Mouse (Mus musculus): ENCODE data around the gene Mrps35.
A peak's percentile ranks its signal among the peaks of the same experiment; 100 is the strongest.

Gene Mrps35

DNA sequence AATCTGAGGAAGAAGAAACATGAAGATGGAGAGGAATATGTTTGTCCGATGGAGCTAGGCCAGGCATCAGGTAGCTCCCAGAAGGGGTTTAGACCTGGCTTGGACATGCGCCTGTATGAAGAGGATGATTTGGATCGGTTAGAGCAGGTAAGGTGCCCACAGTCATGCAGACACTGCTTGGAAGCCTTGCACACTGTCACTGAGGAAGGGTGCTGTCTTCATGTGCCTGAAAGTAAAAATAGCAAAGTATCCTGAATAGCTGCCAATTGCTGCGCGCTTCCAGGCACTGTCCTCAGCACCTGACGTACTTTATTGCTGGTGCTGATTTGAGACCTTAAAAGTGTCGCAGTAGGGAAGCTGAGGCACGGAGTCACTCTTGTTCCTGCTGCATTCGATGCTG is 13.0 kb upstream of the Mrps35 start:
- DNase-seq (ENCODE audit: low read depth, low spot score) = no peak

DNA sequence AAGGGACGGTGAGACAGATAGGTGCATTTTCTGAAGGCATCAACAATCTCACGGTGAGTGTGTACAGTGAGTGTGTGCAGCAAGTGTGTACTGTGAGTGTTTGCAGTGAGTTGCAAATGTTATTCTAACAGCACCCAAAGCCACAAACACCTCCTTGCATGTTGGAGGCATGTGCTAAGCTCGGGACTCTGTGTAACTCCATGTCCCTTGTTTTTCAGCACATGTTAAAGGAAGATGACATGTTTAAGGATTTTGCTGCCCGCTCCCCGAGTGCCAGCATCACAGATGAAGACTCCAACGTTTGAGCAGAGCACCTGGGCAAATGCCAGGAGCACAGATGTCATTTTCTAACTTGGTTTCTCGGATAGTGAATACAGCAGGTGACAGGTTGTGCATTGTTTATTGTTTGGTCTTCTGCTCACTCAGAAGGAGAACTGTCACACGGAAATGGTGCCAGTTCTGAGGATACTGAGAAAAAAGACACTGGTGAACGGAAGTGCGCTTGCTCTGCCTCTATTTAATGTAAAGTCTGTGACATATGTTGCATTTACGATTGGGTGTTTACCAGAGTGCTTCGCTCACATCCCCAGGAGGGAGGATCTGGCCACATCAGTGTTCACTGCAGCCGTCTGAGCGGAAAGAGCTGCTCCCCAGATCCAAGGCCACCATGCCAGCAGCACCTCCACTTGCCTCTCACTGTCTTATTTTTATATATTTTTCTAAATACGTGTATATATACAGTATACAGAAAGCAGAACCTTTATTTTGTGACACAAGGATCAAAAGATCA is 12.3 kb upstream of the Mrps35 start:
- DNase-seq (ENCODE audit: low read depth, low spot score) = no peak

DNA sequence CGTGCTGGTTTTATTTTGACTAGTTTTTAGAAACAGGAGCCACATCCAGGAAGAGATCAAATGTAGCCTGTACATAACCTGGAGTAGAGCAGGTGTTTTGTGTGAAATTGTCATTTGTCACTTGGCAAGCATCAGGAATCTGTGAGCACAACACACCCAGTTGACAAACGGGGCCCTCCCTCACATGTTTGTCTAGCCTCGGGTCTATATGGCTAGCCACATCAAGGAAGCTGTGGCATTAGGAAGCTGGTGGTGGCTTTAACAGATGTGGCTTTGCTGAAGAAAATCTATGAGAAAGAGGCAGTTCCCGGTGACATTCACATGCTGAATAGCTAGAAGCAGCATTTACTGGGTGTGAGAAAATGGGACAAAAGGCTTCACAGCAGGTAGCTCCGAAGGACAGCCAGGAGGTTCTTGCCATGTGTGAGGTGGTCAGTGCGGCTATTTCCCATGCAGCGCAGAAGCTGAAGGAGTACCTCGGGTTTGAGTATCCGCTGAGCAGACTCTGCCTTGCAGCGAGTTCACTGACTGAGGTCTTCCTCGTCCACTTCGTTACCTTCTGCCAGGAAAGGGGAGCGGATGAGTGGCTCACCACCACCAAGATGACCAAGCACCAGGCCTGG is 10.2 kb upstream of the Mrps35 start, which contains the start of gene Rep15:
TSS of gene Rep15 (plus strand) at position 282 of the 623 bp plus-strand sequence.
- peak; percentile 43 for DNase-seq (ENCODE audit: low read depth, low spot score)

DNA sequence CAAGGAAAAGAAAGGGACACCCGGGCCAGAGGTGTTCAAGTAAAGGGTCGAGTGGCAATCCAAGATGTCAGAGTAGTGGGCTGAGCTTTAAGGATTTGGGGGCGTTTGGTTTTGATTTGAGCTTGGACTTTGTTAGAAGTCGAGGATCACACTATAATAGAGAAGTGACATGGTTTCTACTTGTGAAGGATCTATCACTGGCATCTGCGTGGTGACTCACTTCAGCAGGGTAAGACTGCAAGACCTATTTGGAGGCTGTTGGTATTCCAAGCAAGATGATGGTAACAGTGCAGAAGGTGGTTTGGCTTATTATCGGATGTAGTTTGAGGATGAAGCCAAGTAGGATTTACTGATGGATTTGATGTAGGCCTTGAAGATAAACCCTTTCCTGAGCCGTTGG is 1.1 kb downstream of the Mrps35 start:
- DNase-seq (ENCODE audit: low read depth, low spot score) = no peak

DNA sequence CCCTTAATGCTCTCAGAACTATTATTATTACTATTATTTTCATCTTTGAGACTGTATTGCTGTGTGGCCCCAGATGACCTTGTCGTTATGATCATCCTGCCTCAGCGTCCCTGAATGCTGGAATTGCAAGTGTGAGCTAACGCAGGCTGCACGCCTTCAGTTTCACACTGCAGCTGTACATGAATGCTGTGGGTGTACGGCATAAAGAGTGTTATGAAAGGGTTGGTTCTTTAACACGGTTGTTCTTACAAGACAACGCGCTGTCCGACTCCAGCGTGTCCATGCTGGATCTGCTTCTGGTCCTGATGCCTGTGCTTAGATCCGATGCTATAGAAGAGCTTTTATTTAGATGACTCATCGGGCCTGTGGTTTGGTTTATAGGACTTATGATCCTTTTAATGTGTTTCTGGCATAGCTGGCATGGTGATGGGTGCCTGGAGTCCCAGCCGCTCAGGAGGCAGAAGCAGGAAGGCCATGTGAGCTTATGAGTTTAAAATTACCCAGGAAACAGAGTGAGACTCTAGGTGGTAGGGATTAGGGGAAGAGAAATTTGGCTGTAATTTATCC is 6.8 kb downstream of the Mrps35 start:
- no peak for DNase-seq (ENCODE audit: low read depth, low spot score)

DNA sequence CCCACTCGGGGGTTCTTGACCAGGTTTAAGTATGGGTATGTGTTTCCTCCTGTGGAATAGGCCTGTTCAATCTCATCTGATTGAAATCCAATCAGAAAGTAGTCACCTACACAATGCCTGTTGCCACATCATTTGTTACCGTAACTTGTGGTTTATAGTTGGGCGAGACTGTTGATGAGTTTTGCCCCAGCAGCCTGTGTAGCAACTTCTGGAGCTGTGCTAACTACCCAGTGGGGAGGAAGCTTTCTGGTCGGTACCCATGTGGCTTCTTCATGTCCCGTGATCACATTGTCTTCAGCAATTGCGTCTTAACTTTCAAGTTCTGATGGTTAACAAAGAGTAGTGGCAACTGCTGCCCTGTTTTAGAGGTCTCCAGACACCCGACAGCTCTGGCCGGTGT is 9.1 kb downstream of the Mrps35 start:
- no peak for DNase-seq (ENCODE audit: low read depth, low spot score)

DNA sequence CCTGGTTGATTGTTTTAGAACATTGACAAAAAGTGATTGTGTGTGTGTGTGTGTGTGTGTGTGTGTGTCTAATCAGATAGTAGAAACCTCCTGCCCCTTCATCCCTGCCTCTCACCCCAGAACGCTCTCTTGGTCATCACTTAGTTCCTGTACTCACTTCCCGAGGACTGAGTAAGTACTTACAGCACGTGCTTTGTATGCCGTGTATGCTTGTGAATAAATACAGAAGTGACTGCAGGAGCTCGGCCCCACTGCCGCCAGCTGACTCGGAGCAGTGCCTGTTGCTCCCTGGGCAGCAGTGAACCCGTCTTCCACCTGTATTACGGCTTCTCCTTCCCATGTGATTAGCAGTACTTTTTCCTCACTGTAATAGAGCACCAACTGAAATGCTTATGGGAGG is 9.9 kb downstream of the Mrps35 start:
- DNase-seq (ENCODE audit: low read depth, low spot score) = no peak

DNA sequence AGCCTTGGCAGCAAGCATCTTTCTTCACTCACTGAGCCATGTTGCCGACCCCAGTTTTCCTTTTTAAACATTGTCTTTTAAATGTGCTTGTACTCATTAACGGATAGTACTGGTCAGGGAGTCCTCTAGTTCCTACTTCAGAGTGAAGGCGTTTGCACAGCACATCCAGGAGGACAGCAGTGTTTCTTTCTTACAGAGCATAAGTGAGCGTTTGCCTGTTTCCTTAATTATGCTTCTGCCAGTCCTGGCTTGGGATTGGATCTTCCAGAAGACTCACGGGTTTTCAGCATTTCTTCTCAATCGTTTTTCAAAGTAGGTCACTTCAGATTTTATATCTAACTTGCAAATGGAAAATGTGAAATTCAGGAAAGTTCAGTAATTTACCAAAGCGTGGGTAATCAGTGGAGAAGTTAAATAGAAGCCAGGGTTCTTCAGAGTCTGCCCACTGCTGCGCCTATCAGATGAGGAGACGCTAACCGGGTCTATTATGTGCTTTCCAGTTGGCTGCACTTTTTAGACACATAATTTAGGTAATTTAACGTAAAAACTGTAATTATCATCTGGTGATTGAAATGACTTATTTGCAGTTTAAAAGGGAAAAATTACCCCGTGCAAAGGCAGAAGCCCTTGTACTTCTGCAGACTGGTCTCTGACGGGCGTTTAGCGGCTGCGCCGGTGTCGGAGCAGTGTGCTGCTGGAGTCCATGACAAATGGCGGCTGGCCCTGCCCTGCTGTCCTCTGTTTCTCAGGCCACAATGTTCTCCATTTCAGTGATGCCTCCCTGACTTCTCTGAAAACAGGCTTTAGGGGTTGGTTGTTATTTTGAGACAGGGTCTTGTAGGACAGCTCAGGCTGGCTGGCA is 11.5 kb downstream of the Mrps35 start:
- DNase-seq (ENCODE audit: low read depth, low spot score) = no peak

DNA sequence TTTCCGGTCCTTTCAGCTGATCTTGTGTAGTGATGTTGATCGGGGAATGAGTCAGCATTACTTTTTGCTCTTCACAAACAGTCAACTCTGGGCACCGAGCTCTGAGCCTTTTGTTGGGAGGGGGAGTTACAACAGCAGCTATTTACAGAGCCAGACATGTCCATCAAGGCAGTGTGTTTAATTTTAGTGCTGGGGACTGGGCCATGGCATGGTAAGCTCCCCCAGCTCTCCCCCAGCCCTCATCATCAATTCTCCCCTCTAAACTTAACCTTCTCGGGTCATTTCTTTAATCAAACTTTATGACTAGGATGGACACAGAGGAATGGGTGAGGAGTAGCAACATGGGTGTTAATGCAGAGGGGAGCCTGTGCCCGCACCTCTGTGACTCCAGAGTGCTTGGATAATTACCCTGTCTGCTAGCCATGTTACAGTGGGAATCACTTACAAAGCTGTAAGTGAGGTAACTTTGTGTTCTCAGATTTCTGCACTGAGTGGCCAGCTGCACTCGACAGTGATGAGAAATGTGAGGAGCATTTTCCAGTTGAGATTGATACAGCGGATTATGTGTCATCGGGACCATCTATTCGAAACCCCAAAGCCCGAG is 12.9 kb downstream of the Mrps35 start:
- no peak for DNase-seq (ENCODE audit: low read depth, low spot score)

DNA sequence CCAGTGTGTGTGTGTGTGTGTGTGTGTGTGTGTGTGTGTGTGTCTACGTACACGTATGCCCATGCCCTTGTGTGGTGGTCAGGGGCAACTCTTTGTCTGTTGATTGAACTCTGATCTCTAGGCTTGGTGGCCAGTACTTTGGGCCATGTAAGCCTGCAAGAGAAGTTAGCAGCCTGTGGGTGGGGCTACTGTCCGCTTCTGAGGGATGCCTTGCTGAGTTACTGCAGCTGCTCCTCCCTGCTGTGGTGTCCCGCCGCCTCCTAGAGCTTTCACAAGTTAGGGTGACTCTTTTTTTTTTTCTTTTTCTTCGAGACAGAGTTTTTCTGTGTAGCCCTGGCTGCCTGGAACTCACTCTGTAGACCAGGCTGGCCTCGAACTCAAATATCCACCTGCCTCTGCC is 16.8 kb downstream of the Mrps35 start:
- no peak for DNase-seq (ENCODE audit: low read depth, low spot score)

DNA sequence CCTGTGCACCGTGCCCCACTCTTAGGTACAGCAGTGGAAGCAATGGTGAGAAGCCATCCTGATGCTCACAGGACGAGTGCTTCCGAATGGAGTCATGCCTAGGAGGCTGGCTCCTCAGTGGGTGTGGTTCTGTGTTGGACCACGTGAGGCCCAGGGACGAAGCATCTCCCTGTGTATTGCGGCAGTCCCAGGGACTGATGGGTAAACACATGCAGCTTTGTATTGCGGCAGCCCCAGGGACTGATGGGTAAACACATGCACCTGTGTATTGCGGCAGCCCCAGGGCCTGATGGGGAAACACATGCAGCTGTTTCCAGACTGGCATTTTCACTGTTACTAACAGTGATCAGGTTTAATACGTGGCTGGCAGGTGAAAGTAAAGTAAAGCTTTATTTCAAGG is 19.1 kb downstream of the Mrps35 start:
- DNase-seq (ENCODE audit: low read depth, low spot score) = no peak

DNA sequence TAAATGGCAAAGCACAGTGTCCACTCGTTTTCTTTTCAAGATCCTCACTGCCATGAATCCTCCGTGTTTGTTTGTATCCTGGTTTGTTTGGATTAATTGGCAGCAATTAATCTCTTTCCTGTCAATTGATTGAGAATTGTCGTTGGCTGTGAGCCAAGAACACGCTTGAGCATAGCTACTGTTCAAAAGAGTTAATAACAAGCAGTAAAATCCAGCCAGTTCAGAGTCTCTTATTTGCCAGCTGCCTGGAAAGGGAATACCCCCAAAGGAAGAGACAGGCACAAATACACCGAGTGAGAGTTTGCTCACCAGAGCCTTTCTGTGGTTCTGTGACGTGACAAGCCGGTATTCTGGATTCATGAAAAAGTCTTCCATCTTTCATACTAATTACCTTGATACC is 19.5 kb downstream of the Mrps35 start:
- DNase-seq (ENCODE audit: low read depth, low spot score) = no peak

DNA sequence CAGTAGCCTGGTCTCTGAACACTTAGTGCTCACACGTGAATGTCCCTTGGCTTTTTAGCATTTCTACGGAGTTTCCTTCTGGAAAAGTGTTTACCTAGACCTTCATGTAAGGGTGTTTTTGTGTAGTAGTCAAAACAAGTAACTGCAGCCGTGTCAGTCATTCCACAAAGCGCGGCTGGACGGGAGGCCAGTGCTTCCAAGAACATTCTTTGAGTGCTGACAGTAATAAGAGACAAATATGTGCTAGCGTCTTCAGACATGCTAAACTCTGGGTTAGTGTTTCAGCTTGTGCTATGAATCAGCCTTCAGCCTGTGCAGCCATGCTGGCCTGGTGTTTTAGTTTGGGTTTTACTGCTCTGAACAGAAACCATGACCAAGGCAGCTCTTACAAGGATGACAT is 20.1 kb downstream of the Mrps35 start:
- DNase-seq (ENCODE audit: low read depth, low spot score) = no peak

DNA sequence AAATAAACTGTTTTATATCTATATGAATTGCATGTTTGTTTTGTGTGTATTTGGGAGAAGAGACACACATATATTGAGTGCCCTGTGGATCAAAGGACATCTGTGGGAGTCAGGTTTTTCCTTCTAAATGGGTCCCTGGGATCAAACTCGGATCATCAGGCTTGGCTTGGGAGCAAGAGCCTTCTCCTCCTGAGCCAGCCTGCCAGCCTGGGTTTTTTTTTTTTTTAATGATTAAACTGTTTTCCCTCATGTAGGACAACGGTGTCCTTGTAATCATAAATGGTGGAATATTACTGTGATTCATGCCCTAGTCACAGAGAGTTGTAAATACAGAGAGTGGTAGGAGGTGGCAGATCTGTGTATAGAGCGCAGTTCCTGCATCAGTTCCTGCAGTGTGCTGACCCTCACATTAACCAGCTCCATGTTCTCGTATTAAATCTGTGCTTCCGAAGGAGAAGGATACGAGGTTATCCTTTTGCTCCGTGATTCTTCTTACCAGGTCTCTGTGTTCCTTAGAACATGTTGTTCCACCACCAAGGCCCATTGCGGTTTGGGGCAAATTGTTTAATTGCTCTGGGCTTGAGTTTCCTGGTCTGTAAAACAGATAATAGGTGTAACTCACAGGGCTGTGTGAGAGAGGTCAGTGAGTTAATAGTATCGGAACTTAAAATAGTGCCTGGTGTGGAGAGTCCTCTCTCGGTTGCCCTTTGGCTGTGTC is 21.8 kb downstream of the Mrps35 start:
- no peak for DNase-seq (ENCODE audit: low read depth, low spot score)

DNA sequence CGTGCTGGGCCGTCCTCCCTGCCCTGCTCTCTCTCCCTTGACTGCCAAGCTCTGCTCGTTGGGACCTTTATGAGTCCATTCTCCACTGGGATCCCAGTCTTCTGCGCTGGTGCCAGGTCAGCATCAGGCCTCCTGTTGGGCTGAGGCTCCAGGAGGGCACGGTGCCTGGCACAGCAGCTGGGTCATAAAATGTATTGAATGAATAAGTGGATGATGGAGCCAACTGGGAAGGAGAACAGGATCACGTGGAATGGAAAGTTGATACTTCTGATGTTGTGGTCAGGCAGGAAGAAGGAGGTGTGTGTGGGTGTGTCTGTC is 22.3 kb downstream of the Mrps35 start:
- DNase-seq (ENCODE audit: low read depth, low spot score) = no peak

DNA sequence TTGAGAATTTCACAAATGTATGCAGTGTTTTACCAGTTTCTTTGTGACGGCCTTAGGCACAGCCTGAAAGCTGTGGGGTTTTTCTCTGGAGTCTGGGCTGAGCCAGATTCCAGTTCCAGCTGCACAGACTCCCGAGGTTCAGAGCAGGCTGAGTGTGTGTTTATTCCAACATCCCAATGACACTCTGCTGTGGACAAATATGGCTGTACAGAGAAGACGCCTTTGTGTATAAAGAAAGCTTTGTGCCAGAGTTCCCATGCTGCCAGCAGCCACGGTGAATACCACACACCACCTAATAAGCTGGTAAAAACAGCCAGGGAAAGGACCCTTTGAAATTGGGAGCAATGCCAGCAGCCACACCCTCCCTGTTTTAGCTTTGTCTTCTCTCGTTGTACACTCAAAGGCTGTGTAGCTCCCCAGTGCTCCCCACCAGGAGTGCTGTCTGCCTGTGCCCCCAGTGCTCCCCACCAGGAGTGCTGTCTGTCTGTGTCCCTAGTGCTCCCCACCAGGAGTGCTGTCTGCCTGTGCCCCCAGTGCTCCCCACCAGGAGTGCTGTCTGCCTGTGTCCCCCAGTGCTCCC is 33.3 kb downstream of the Mrps35 start:
- DNase-seq (ENCODE audit: low read depth, low spot score) = no peak

DNA sequence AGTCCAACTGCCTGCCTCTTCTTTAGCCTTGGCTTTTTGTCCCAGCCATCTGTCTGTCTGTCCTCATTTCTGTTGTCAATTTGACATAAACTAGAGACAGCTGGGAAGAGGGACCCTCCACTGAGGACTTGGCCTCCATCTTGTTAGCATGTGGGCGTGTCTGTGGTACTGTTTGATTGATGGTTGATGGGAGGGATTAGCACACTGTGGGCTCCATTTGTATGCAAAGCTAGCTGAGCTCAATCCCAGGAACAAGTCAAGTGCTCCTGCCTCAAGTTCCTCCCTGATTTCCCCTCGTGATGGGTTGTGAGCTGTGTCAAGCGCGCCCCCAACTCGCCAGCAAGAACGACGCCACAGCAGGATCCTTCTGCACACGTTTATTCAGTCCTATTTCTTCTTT is 34.3 kb downstream of the Mrps35 start:
- DNase-seq (ENCODE audit: low read depth, low spot score) = no peak

DNA sequence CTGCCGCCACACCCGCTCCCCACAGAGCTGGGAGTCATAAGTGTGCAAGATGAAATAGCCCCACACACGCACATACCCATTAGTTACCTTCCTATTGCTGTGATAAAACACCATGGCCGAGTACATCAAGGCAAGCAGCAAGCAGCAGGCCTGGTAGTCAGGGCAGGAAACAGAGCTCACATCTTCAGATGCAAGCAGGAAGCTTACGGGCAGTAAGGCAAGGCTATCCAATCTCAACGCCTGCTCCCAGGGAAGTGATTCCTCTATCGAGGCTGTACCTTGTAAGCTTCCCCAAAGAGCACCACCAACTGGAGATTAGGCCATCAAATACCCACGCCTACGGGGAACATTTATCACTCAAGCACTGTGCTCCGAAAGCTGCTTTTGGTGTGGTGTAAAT is 37.4 kb downstream of the Mrps35 start:
- DNase-seq (ENCODE audit: low read depth, low spot score) = no peak

DNA sequence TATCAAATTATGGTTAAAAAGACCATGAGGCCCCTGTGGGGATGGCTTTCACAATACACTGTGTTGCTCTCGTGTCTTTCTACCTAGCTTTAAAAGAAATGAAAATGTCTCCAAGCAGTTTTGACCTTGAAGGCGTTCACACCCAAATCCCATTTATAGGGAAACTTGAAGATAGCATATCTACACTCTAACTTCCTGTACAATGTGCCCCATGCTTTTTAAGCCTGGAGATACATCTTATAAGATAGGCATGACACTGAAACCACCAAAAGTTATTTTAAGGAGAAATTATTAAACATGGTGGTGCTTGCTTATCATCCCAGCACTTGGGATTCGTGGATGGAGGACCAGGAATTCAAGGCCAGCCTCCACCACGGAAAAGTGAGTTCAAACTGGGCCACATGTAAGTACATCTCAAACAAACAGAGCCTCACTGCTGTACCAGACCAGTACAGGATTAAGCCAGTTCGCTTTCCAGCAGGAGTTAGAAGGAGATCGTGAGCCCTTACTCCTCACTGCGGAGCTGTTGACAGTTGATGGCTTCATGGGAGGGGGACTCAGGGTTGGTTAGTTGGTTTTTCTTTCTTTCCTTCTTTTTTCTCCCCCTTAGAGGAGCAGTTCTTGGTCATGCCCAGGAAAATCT is 43.0 kb downstream of the Mrps35 start:
- no peak for DNase-seq (ENCODE audit: low read depth, low spot score)

DNA sequence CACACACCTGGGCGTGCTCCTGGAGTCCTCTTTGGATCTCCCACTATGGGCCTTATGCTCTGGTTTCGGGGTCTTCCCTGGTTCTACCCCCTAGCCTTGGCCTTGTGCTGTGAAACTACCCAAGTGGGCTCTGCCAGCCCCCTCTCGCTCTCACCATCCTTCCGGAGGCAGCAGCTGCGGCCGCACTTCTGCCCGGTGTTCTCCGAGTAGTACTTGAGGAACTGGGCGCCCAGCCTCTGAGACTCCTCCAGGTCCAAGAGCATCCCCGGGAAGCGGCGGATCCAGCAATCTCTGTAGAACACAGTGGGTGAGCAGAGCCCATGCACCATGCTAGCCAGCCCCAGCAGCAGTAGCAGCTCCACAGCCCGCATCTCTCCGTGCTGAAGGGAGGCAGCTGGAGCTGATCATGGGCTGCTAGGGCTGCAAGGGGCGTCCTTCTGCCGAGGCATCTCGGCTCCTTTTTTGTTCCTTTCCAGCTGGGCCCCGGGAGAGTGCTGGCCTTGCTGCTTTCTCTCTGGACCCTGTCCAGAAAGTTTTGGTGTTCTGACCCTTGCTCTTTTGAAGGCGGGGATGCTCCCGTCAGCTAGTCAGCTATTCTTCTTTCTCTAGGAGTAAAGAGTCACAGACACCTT is 44.1 kb downstream of the Mrps35 start, which contains the start of gene Mansc4:
TSS of gene Mansc4 (minus strand) at position 439 of the 632 bp plus-strand sequence.
- no peak for DNase-seq (ENCODE audit: low read depth, low spot score)

Measured in CD4-positive helper T cell, adult 2 months (primary cell).